Mouse (Mus musculus): ENCODE results near the gene Gtf2i. TPM values are rescaled to one million over a fixed set of nuclear protein-coding genes. Genes with fewer than 3 reads are reported as not detected.

The Gtf2i gene
- total RNA-seq, 2 experiments from 2014 or later = 204 to 207 TPM

GRCm38 (mm10) chr5:134214021-134214806 is 100.3 kb downstream of the Gtf2i start:
- no peak for DNase-seq (ENCODE audit: low spot score in 2 of 2)

DNA sequence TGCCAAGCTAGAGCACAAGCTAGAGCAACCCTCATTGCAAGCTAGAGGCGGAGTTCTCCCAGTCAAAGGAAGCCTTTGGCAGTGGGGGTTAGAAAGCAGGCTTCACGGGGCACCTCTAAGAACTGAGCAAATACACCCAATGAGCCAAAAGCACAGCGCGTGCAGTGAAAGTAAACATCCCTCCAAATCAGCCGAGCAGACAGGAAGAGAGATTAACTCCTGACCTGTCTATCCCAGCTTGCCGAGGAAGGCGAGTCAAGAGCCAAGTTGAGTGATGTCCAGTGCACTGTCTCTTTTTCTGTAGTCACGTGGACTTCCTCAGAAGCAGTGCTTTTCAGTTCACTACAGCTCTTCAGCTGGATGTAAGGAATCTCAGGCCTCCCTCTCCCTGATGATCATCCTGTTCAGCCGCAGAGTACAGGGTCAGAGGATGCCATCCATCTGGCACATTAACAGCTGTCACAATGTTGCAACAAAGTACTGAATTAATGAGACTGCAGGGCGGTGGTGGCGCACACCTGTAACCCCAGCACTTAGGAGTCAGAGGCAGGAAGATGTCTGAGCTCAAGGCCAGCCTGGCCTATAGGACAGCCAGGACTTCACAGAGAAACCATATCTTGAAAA is 104.5 kb downstream of the Gtf2i start:
- no peak for DNase-seq (ENCODE audit: low spot score in 2 of 2)

DNA sequence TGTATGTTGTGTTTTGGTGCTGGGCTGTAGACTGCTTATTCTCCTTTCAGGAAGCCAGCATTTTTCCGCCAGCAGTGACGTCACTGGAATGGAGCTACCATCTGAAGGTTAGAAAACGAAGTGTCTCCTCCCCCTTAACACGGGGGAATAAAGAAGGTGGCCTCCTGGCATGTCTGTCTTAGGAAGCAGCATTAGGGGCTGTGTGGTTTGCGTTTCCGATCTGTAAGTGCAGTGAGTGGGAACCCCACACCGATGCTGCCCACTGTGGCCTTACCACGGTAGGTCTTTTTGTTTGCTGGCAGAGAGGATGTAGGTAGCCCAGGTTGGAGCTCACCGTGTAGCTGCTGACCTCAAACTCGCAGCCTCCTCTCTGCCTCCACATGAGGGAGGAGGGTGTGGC is 107.8 kb downstream of the Gtf2i start:
- no peak for DNase-seq (ENCODE audit: low spot score in 2 of 2)

DNA sequence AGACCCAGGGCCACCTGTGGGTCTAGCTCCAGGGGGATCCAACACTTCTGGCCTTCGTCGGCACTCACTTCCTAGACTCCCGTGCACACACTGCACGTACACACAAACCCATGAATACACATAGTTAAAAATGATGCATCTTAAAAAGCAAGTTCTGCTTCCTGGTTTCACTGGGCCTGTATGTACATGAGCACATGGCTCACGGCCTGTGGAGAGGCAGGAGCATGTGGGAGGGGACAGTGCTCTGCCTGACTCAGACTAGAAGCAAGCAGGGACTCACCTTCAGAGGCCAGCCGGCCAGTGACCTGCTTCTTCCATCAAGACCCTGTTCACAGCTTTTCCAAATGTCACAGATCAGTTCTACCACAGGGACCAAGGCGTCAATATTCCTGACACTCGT is 120.9 kb downstream of the Gtf2i start:
- no peak for DNase-seq (ENCODE audit: low spot score in 2 of 2)

DNA sequence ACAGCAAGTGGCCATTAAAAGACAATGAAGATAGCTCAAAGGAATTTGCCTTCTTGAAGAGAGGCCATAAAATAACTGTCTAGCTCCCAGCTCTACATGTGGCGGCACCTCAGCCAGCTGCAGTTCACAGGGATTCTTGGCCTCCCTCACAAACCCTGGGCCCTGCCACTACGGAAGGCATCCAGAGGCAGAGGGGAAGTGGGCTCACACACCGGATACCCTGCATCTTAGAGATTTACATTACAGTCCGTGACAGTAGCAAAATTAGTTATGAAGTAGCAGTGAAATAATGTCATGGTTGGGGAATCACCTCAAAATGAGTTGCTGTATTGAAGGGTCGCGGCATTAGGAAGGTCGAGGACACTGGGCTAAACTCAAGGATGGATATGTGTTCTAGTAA is 126.0 kb downstream of the Gtf2i start:
- no peak for DNase-seq (ENCODE audit: low spot score in 2 of 2)

Small RNA genes within 50 kb of the gene (microRNA-seq; reads per million reads assigned to microRNA genes)
- 0 reads per million in 2 experiments for gene Mir3965

Other genes with a start within 250 kb of the Gtf2i start
- gene Castor2, start 215.0 kb downstream of the Gtf2i start, total RNA-seq (2021) = 10 to 100 TPM; 71.2 to 88.0 TPM
- 10 to 100 TPM; 14.1 to 15.7 TPM for gene Rcc1l, start 138.0 kb downstream of the Gtf2i start, total RNA-seq (2021)
- 10 to 100 TPM; 14.9 to 17.6 TPM for gene Gtf2ird2, start 130.7 kb downstream of the Gtf2i start, total RNA-seq (2021)
- 1 to 10 TPM; 5.3 to 7.7 TPM for gene Ncf1, start 85.1 kb downstream of the Gtf2i start, total RNA-seq (2021)
- 10 to 100 TPM; 37.4 to 56.6 TPM for gene Gtf2ird1, start 142.0 kb upstream of the Gtf2i start, total RNA-seq (2021)
- gene Clip2, start 237.7 kb upstream of the Gtf2i start, total RNA-seq (2021) = 100 to 1,000 TPM; 116 to 119 TPM
- under 1 TPM in 1 of 2 experiments, not detected in 1; 0.21 TPM for gene Syna, start 245.4 kb upstream of the Gtf2i start, total RNA-seq (2021)

All from left cerebral cortex, adult 18-20 months (tissue).